Mouse (Mus musculus): Measurements from ENCODE around the gene Nt5dc1.
"Not testable (repeated sequence)": the region's sequence is repeated elsewhere in the genome, so short reads cannot be mapped to it uniquely, and the experiment has no call there.

Nt5dc1 gene

GRCm38 (mm10) chr10:34418204-34418756, at the start of gene Nt5dc1:
Gene Nt5dc1, minus strand, starts transcription at chr10:34418552.
- peak; percentile 96 for DNase-seq

GRCm38 (mm10) chr10:34464321-34464720, 46.0 kb upstream of the Nt5dc1 start:
- no peak for DNase-seq

- DNase-seq: peak in 1 of 2 experiments; percentile 29
These were observed 43.1 kb upstream of the Nt5dc1 start for GRCm38 (mm10) chr10:34461451-34461850.

- DNase-seq: no peak
These were observed 31.1 kb upstream of the Nt5dc1 start for GRCm38 (mm10) chr10:34449469-34449868.

- not testable (repeated sequence) for DNase-seq
These were observed 15.8 kb upstream of the Nt5dc1 start for GRCm38 (mm10) chr10:34434191-34434590.

- no peak for DNase-seq
These were observed 13.4 kb upstream of the Nt5dc1 start for GRCm38 (mm10) chr10:34431783-34432182.

- not testable (repeated sequence) for DNase-seq
These were observed 442 bp upstream of the Nt5dc1 start for GRCm38 (mm10) chr10:34418794-34419193.

- DNase-seq: no peak
These were observed 19.1 kb downstream of the Nt5dc1 start for GRCm38 (mm10) chr10:34399267-34399666.

GRCm38 (mm10) chr10:34396959-34397358, 21.4 kb downstream of the Nt5dc1 start:
- no peak for DNase-seq

GRCm38 (mm10) chr10:34389681-34390080, 28.7 kb downstream of the Nt5dc1 start, which contains the start of gene Col10a1:
Gene Col10a1, plus strand, starts transcription at chr10:34389981.
- no peak for DNase-seq

GRCm38 (mm10) chr10:34385636-34386035, 32.7 kb downstream of the Nt5dc1 start:
- DNase-seq: no peak

- DNase-seq: no peak
These were observed 45.0 kb downstream of the Nt5dc1 start for GRCm38 (mm10) chr10:34373332-34373731.

GRCm38 (mm10) chr10:34368138-34368537, 50.2 kb downstream of the Nt5dc1 start:
- no peak for DNase-seq

- peak in 1 of 2 experiments; percentile 20 for DNase-seq
These were observed 54.6 kb downstream of the Nt5dc1 start for GRCm38 (mm10) chr10:34363756-34364155.

GRCm38 (mm10) chr10:34358263-34358662, 60.1 kb downstream of the Nt5dc1 start:
- no peak for DNase-seq

- DNase-seq: no peak
These were observed 66.2 kb downstream of the Nt5dc1 start for GRCm38 (mm10) chr10:34352166-34352565.

GRCm38 (mm10) chr10:34341886-34342285, 76.5 kb downstream of the Nt5dc1 start:
- DNase-seq: no peak

- no peak for DNase-seq
These were observed 77.3 kb downstream of the Nt5dc1 start for GRCm38 (mm10) chr10:34341014-34341413.

- peak; percentile 45 to 55 for DNase-seq
These were observed 90.0 kb downstream of the Nt5dc1 start for GRCm38 (mm10) chr10:34328310-34328709.

GRCm38 (mm10) chr10:34327144-34327543, 91.2 kb downstream of the Nt5dc1 start:
- DNase-seq: no peak

- DNase-seq: no peak
These were observed 91.7 kb downstream of the Nt5dc1 start for GRCm38 (mm10) chr10:34326701-34327100.

- DNase-seq: no peak
These were observed 97.5 kb downstream of the Nt5dc1 start for GRCm38 (mm10) chr10:34320809-34321208.

GRCm38 (mm10) chr10:34317217-34317606, 101.1 kb downstream of the Nt5dc1 start:
- DNase-seq: no peak

GRCm38 (mm10) chr10:34316571-34317216, 101.7 kb downstream of the Nt5dc1 start:
- no peak for DNase-seq

GRCm38 (mm10) chr10:34312536-34312935, 105.8 kb downstream of the Nt5dc1 start:
- DNase-seq: no peak
